Mouse (Mus musculus) embryonic facial prominence, embryonic 10.5 days (tissue): ENCODE data around the gene Mrm2. TPM values are rescaled to one million over a fixed set of nuclear protein-coding genes. Genes with fewer than 3 reads are reported as not detected.

Source experiments
- DNase-seq: peaks from one replicate; pipeline ENCODE4 v3.0.0-alpha.2; 2017; ENCODE audit warnings: low spot score
- H3K27ac ChIP-seq: fragments of 300-500 bp; sonication (generic); replicated peaks from 2 replicates; pipeline ENCODE4 v1.5.1; 2016; ENCODE audit warnings: mild to moderate bottlenecking
- H3K27me3 ChIP-seq: fragments of 300-500 bp; sonication (generic); replicated peaks from 2 replicates; pipeline ENCODE4 v1.6.1; 2016; ENCODE audit warnings: low read depth, mild to moderate bottlenecking; ENCODE audit not compliant: poor library complexity, severe bottlenecking
- H3K36me3 ChIP-seq: fragments of 300-500 bp; sonication (generic); replicated peaks from 2 replicates; pipeline ENCODE4 v1.6.1; 2016; ENCODE audit warnings: mild to moderate bottlenecking, moderate library complexity
- H3K4me1 ChIP-seq: fragments of 300-500 bp; sonication (generic); 2 replicates; pipeline ENCODE4 v1.6.1; 2016
- H3K4me3 ChIP-seq: fragments of 300-500 bp; sonication (generic); 2 replicates; pipeline ENCODE4 v1.5.1; 2016; ENCODE audit warnings: mild to moderate bottlenecking, moderate library complexity
- H3K9me3 ChIP-seq: fragments of 300-500 bp; sonication (generic); 2 replicates; pipeline ENCODE4 v1.6.1; 2016; ENCODE audit warnings: mild to moderate bottlenecking
- WGBS: fragments of 180-500 bp; shearing (Covaris S2); methylation state at CpG from one replicate; pipeline ENCODE4 v1.1.7; 2016; 5-methylcytosine and 5-hydroxymethylcytosine counted together
- polyA plus RNA-seq: library from polyadenylated mRNA; unstranded; fragments of >200 nt; fragmentation: Nextera tagmentation; extraction: Ambion mirVana; gene quantifications from 2 replicates; pipeline ENCODE4 v1.2.1, GENCODE M21; 2016

Gene Mrm2
- polyA plus RNA-seq, 1 experiment from 2014 or later = 22.1 TPM

GRCm38 (mm10) chr5:140288287-140288686 is 43.4 kb downstream of the Mrm2 start:
- Histone ChIP-seq H3K36me3 (peaks cover 93% of the 10 kb centered on the region), H3K4me1 (0 out of 2 replicates have a peak, but pooled peaks cover 7% of the 10 kb centered on the region), H3K27ac (no peak overlapping the region), H3K27me3 (no peaks in the 10 kb centered on the region), H3K4me3 (no peak overlapping the region), H3K9me3 (no peaks in the 10 kb centered on the region)
- no peak for DNase-seq
- 92% methylated on average over 3 of the region's 3 CpGs for WGBS

- peaks cover 79% of the 10 kb centered on the region for H3K36me3 ChIP-seq
- 76% methylated on average over 2 of the region's 2 CpGs for WGBS
- no peak overlapping the region for H3K4me3 ChIP-seq
- no peaks in the 10 kb centered on the region for H3K27me3 ChIP-seq
- H3K4me1 ChIP-seq = 0 out of 2 replicates have a peak, but pooled peaks cover 7% of the 10 kb centered on the region
- no peaks in the 10 kb centered on the region for H3K9me3 ChIP-seq
- DNase-seq = no peak
- H3K27ac ChIP-seq = no peak overlapping the region
Observed at GRCm38 (mm10) chr5:140284761-140285160, 46.9 kb downstream of the Mrm2 start.

- Histone ChIP-seq H3K27me3 (no peaks in the 10 kb centered on the region), H3K36me3 (peaks cover 79% of the 10 kb centered on the region), H3K9me3 (no peaks in the 10 kb centered on the region), H3K27ac (no peak overlapping the region), H3K4me1 (0 out of 2 replicates have a peak, but pooled peaks cover 4% of the 10 kb centered on the region), H3K4me3 (no peak overlapping the region)
- WGBS = 97% methylated on average over 2 of the region's 2 CpGs
- DNase-seq = no peak
Observed at GRCm38 (mm10) chr5:140284011-140284410, 47.7 kb downstream of the Mrm2 start.

GRCm38 (mm10) chr5:140282900-140283299 is 48.8 kb downstream of the Mrm2 start:
- no peak for DNase-seq
- Histone ChIP-seq H3K27me3 (no peaks in the 10 kb centered on the region), H3K36me3 (peaks cover 80% of the 10 kb centered on the region), H3K9me3 (no peaks in the 10 kb centered on the region), H3K4me1 (0 out of 2 replicates have a peak, but pooled peaks cover 4% of the 10 kb centered on the region), H3K27ac (no peak overlapping the region), H3K4me3 (no peak overlapping the region)
- WGBS = 97% methylated on average over 3 of the region's 3 CpGs

GRCm38 (mm10) chr5:140282376-140282775 is 49.3 kb downstream of the Mrm2 start:
- H3K27me3 ChIP-seq = no peaks in the 10 kb centered on the region
- H3K27ac ChIP-seq = no peak overlapping the region
- H3K9me3 ChIP-seq = no peaks in the 10 kb centered on the region
- peak; percentile 19 for DNase-seq
- peaks cover 80% of the 10 kb centered on the region for H3K36me3 ChIP-seq
- H3K4me1 ChIP-seq = 0 out of 2 replicates have a peak, but pooled peaks cover 4% of the 10 kb centered on the region
- no peak overlapping the region for H3K4me3 ChIP-seq
- 77% methylated on average over 8 of the region's 8 CpGs for WGBS

GRCm38 (mm10) chr5:140280205-140280604 is 51.5 kb downstream of the Mrm2 start:
- Histone ChIP-seq H3K4me1 (0 out of 2 replicates have a peak, but pooled peaks cover 4% of the 10 kb centered on the region), H3K9me3 (no peaks in the 10 kb centered on the region), H3K4me3 (no peak overlapping the region), H3K36me3 (peaks cover 81% of the 10 kb centered on the region), H3K27me3 (no peaks in the 10 kb centered on the region), H3K27ac (no peak overlapping the region)
- no peak for DNase-seq
- 84% methylated on average over 9 of the region's 9 CpGs for WGBS

Other genes starting within 250 kb of the Mrm2 start
- gene Mad1l1, start 10.3 kb downstream of the Mrm2 start, polyA plus RNA-seq = 63.5 and 63.9 TPM in 2 replicates
- gene Nudt1, start 10.2 kb downstream of the Mrm2 start, polyA plus RNA-seq = 52.8 and 55.9 TPM in 2 replicates
- 26.3 and 27.7 TPM in 2 replicates for gene Snx8, start 57.4 kb upstream of the Mrm2 start, polyA plus RNA-seq
- gene Eif3b, start 87.4 kb upstream of the Mrm2 start, polyA plus RNA-seq = 167 and 183 TPM in 2 replicates
- gene Gm4869, start 113.7 kb upstream of the Mrm2 start, polyA plus RNA-seq = not detected in 2 replicates
- gene Chst12, start 173.7 kb upstream of the Mrm2 start, polyA plus RNA-seq = 15.7 and 16.8 TPM in 2 replicates
- not detected in 2 replicates for gene Grifin, start 233.2 kb upstream of the Mrm2 start, polyA plus RNA-seq